Mouse (Mus musculus): ENCODE measurements around the gene Rnf43. TPM values are rescaled to one million over a fixed set of nuclear protein-coding genes. Genes with fewer than 3 reads are reported as not detected.
A peak's percentile ranks its signal among the peaks of the same experiment; 100 is the strongest.

The Rnf43 gene
- polyA plus RNA-seq (2015; fragmentation: Nextera tagmentation; extraction: Ambion mirVana), result 0.67 and 0.92 TPM in 2 replicates

- Histone ChIP-seq H3K4me2 (replicated peaks) (peak within 1 kb of the TSS; percentile 61), H3K9ac (replicated peaks) (0 out of 2 replicates have a peak within 1 kb of the TSS, but pooled peaks have one; percentile 4), H3K27ac (no peak within 1 kb of the TSS), H3K9me3 (no peaks in the 10 kb centered on the region), H3K27me3 (peaks cover 23% of the 10 kb centered on the region), H3K36me3 (no peaks in the 10 kb centered on the region), H3K4me1 (replicated peaks) (peaks cover 7% of the 10 kb centered on the region), H3K4me3 (replicated peaks) (peak within 1 kb of the TSS; percentile 37)
- WGBS, result 0% methylated on average over 8 of the region's 8 CpGs
- no peak for ATAC-seq
Observed at GRCm38 (mm10) chr11:87662407-87662806, at the start of gene Rnf43. TSS of gene Rnf43 (plus strand) at chr11:87662722.

- H3K36me3 ChIP-seq, result peaks cover 98% of the 10 kb centered on the region
- no peak overlapping the region for H3K4me2 ChIP-seq (replicated peaks)
- H3K9me3 ChIP-seq, result no peaks in the 10 kb centered on the region
- no peak overlapping the region for H3K4me3 ChIP-seq (replicated peaks)
- ATAC-seq, result no peak
- H3K9ac ChIP-seq (replicated peaks), result no peak overlapping the region
- H3K27me3 ChIP-seq, result no peaks in the 10 kb centered on the region
- WGBS, result 92% methylated on average over 7 of the region's 7 CpGs
- H3K4me1 ChIP-seq (replicated peaks), result 0 out of 2 replicates have a peak, but pooled peaks cover 7% of the 10 kb centered on the region
- no peak overlapping the region for H3K27ac ChIP-seq
Observed at GRCm38 (mm10) chr11:87613972-87614371, 48.5 kb upstream of the Rnf43 start.

- H3K27ac ChIP-seq, result no peak overlapping the region
- 0 out of 2 replicates have a peak, but pooled peaks cover 7% of the 10 kb centered on the region for H3K4me1 ChIP-seq (replicated peaks)
- WGBS, result 95% methylated on average over 5 of the region's 5 CpGs
- H3K9ac ChIP-seq (replicated peaks), result no peak overlapping the region
- H3K4me3 ChIP-seq (replicated peaks), result no peak overlapping the region
- H3K27me3 ChIP-seq, result no peaks in the 10 kb centered on the region
- no peak for ATAC-seq
- no peaks in the 10 kb centered on the region for H3K9me3 ChIP-seq
- peaks cover 82% of the 10 kb centered on the region for H3K36me3 ChIP-seq
- H3K4me2 ChIP-seq (replicated peaks), result no peak overlapping the region
Observed at GRCm38 (mm10) chr11:87615551-87615950, 47.0 kb upstream of the Rnf43 start.

GRCm38 (mm10) chr11:87615952-87616351 is 46.6 kb upstream of the Rnf43 start:
- ATAC-seq, result no peak
- H3K27ac ChIP-seq, result no peak overlapping the region
- H3K27me3 ChIP-seq, result no peaks in the 10 kb centered on the region
- WGBS, result 93% methylated on average over 2 of the region's 2 CpGs
- no peaks in the 10 kb centered on the region for H3K9me3 ChIP-seq
- H3K4me1 ChIP-seq (replicated peaks), result 0 out of 2 replicates have a peak, but pooled peaks cover 7% of the 10 kb centered on the region
- H3K4me2 ChIP-seq (replicated peaks), result no peak overlapping the region
- no peak overlapping the region for H3K4me3 ChIP-seq (replicated peaks)
- no peak overlapping the region for H3K9ac ChIP-seq (replicated peaks)
- peaks cover 78% of the 10 kb centered on the region for H3K36me3 ChIP-seq

DNA sequence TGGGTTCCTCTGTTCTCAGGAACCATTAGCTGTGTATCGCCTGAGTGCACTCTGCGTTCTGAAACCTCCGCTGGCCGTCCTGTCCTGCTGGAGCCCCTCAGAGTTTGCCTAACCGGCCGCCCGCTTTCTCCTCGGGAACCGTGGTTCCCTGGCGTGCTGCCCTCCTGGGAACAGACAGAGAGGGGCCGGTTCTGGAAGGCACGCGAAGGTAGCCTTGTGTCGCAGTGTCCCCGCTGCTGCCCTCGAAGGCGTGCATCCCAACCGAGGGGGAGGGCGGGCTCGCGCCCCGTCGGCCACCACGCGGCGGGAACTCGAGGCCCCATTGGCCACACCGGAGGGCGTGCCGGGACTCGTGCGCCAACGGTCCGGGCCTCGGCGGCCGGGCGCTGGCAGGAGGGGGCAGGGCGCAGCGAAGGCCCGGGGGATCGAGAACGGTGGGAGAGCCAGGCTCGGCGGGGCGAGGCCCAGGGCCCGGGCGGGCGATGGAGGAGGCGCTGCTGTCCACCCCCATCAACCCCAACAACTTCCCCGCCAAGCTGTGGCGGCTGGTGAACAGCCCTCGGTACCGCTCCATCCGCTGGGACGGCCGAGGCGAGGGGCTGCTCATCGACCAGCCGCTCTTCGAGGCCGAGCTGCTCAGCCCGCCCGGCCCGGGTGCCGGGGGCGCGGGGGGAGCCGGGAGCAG is 45.6 kb upstream of the Rnf43 start, which contains the start of gene Hsf5:
Hsf5 (plus strand) TSS at position 375 of the 685 bp plus-strand sequence.
- Histone ChIP-seq H3K27me3 (no peaks in the 10 kb centered on the region), H3K4me3 (replicated peaks) (no peak within 1 kb of the TSS), H3K9ac (replicated peaks) (no peak within 1 kb of the TSS), H3K4me1 (replicated peaks) (0 out of 2 replicates have a peak, but pooled peaks cover 7% of the 10 kb centered on the region), H3K36me3 (peaks cover 68% of the 10 kb centered on the region), H3K27ac (no peak within 1 kb of the TSS), H3K4me2 (replicated peaks) (no peak within 1 kb of the TSS), H3K9me3 (no peaks in the 10 kb centered on the region)
- 88% methylated on average over 69 of the region's 69 CpGs for WGBS
- no peak for ATAC-seq

- no peak overlapping the region for H3K4me2 ChIP-seq (replicated peaks)
- H3K9me3 ChIP-seq, result no peaks in the 10 kb centered on the region
- 98% methylated on average over 32 of the region's 32 CpGs for WGBS
- no peaks in the 10 kb centered on the region for H3K27me3 ChIP-seq
- H3K9ac ChIP-seq (replicated peaks), result no peak overlapping the region
- H3K36me3 ChIP-seq, result peaks cover 64% of the 10 kb centered on the region
- H3K4me1 ChIP-seq (replicated peaks), result 0 out of 2 replicates have a peak, but pooled peaks cover 4% of the 10 kb centered on the region
- no peak overlapping the region for H3K27ac ChIP-seq
- ATAC-seq, result no peak
- H3K4me3 ChIP-seq (replicated peaks), result no peak overlapping the region
Observed at GRCm38 (mm10) chr11:87617606-87618005, 44.9 kb upstream of the Rnf43 start.

GRCm38 (mm10) chr11:87623160-87623559 is 39.4 kb upstream of the Rnf43 start:
- no peaks in the 10 kb centered on the region for H3K9me3 ChIP-seq
- peaks cover 46% of the 10 kb centered on the region for H3K36me3 ChIP-seq
- ATAC-seq, result no peak
- H3K4me2 ChIP-seq (replicated peaks), result no peak overlapping the region
- no peak overlapping the region for H3K9ac ChIP-seq (replicated peaks)
- H3K27me3 ChIP-seq, result no peaks in the 10 kb centered on the region
- H3K4me3 ChIP-seq (replicated peaks), result no peak overlapping the region
- WGBS, result 91% methylated on average over 4 of the region's 4 CpGs
- no peaks in the 10 kb centered on the region for H3K4me1 ChIP-seq (replicated peaks)
- no peak overlapping the region for H3K27ac ChIP-seq

DNA sequence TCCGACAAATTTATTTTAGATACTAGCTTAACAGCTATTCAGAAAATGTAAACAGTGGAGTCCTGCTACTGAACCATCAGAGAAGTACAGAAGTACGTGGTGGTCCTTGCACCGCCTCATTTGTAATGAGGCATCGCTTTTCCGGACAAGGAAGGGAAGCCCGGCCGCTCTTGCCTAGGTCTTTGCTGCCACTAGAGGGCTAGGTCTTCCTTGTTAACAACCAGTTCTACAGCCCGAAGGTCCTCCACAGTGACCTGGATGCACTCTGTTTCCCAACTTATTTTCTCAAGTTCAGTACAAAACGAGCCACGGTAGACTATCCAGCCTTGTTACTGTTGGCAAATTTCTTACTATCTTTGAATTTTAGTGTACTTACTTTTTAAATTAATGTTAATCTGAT is 32.7 kb upstream of the Rnf43 start:
- WGBS, result 37% methylated on average over 10 of the region's 10 CpGs
- no peaks in the 10 kb centered on the region for H3K4me1 ChIP-seq (replicated peaks)
- no peak overlapping the region for H3K9ac ChIP-seq (replicated peaks)
- no peaks in the 10 kb centered on the region for H3K9me3 ChIP-seq
- no peak overlapping the region for H3K4me2 ChIP-seq (replicated peaks)
- ATAC-seq, result 0 out of 2 replicates have a peak, but pooled peaks have one; percentile 27
- no peaks in the 10 kb centered on the region for H3K27me3 ChIP-seq
- peaks cover 22% of the 10 kb centered on the region for H3K36me3 ChIP-seq
- H3K4me3 ChIP-seq (replicated peaks), result no peak overlapping the region
- H3K27ac ChIP-seq, result no peak overlapping the region

GRCm38 (mm10) chr11:87638793-87639192 is 23.7 kb upstream of the Rnf43 start:
- no peaks in the 10 kb centered on the region for H3K9me3 ChIP-seq

DNA sequence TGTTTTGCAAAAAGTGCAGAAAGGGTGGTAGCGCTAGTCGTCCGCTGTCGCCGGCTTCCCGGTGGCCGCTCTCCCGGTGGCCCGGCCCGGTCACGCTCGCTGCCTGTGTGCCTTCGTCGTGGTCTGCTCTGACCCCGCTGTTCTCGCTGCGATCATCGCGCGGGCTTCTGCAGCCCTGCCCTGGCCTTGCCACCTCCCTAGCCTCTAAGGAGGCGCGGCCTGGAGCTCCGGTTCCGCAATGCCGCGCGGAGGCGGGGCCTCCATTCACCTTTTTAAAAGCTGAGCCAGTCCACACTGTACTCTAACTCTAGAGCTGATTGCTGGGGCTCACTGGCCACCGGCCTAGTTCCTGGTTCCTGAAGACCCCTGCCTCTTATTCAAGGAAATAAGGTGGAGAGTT is 23.3 kb upstream of the Rnf43 start:
- no peaks in the 10 kb centered on the region for H3K27me3 ChIP-seq
- H3K4me3 ChIP-seq (replicated peaks), result peak overlapping the region; percentile 42
- H3K9ac ChIP-seq (replicated peaks), result peak overlapping the region; percentile 73
- peak overlapping the region; percentile 70 for H3K4me2 ChIP-seq (replicated peaks)
- no peaks in the 10 kb centered on the region for H3K9me3 ChIP-seq
- ATAC-seq, result peak; percentile 75
- peaks cover 6% of the 10 kb centered on the region for H3K36me3 ChIP-seq
- H3K27ac ChIP-seq, result 0 out of 2 replicates have a peak overlapping the region, but pooled peaks have one; percentile 1
- H3K4me1 ChIP-seq (replicated peaks), result peaks cover 12% of the 10 kb centered on the region
- WGBS, result under 1% methylated on average over 29 of the region's 29 CpGs

More at GRCm38 (mm10) chr11:87638793-87639192, 23.7 kb upstream of the Rnf43 start:
- H3K9ac ChIP-seq (replicated peaks), result peak overlapping the region; percentile 73
- H3K4me1 ChIP-seq (replicated peaks), result peaks cover 12% of the 10 kb centered on the region
- H3K27ac ChIP-seq, result 0 out of 2 replicates have a peak overlapping the region, but pooled peaks have one; percentile 1
- H3K4me2 ChIP-seq (replicated peaks), result peak overlapping the region; percentile 70
- ATAC-seq, result no peak
- H3K27me3 ChIP-seq, result no peaks in the 10 kb centered on the region
- peaks cover 6% of the 10 kb centered on the region for H3K36me3 ChIP-seq
- WGBS, result 10% methylated on average over 2 of the region's 2 CpGs
- H3K4me3 ChIP-seq (replicated peaks), result peak overlapping the region; percentile 42

GRCm38 (mm10) chr11:87642865-87643264 is 19.7 kb upstream of the Rnf43 start:
- Histone ChIP-seq H3K4me1 (replicated peaks) (peaks cover 12% of the 10 kb centered on the region), H3K36me3 (no peaks in the 10 kb centered on the region)
- no peak for ATAC-seq

GRCm38 (mm10) chr11:87654693-87655092 is 7.8 kb upstream of the Rnf43 start:
- Histone ChIP-seq H3K9me3 (no peaks in the 10 kb centered on the region), H3K4me3 (replicated peaks) (no peak overlapping the region), H3K27me3 (no peaks in the 10 kb centered on the region), H3K9ac (replicated peaks) (no peak overlapping the region), H3K4me1 (replicated peaks) (no peaks in the 10 kb centered on the region), H3K4me2 (replicated peaks) (no peak overlapping the region), H3K27ac (no peak overlapping the region), H3K36me3 (no peaks in the 10 kb centered on the region)
- no peak for ATAC-seq
- WGBS, result 84% methylated on average over 5 of the region's 5 CpGs

More at GRCm38 (mm10) chr11:87642865-87643264, 19.7 kb upstream of the Rnf43 start:
- no peaks in the 10 kb centered on the region for H3K27me3 ChIP-seq
- no peak overlapping the region for H3K4me2 ChIP-seq (replicated peaks)
- no peaks in the 10 kb centered on the region for H3K9me3 ChIP-seq
- no peak overlapping the region for H3K9ac ChIP-seq (replicated peaks)
- H3K27ac ChIP-seq, result no peak overlapping the region
- H3K4me3 ChIP-seq (replicated peaks), result no peak overlapping the region
